Mouse (Mus musculus) bone marrow macrophage, adult 2 months (primary cell): ENCODE measurements around the gene Slc25a44. TPM values are rescaled to one million over a fixed set of nuclear protein-coding genes. Genes with fewer than 3 reads are reported as not detected.

Experiments used
- H3K27ac ChIP-seq: 2 replicates; pipeline ENCODE4 v1.5.1; 2012; ENCODE audit warnings: low read depth, low read length; ENCODE audit not compliant: insufficient read depth
- H3K4me1 ChIP-seq: 2 replicates; pipeline ENCODE4 v1.6.1; 2012; ENCODE audit warnings: low read length; ENCODE audit not compliant: control insufficient read depth, insufficient read depth
- H3K4me3 ChIP-seq: 2 replicates; pipeline ENCODE4 v1.5.1; 2012; ENCODE audit warnings: mild to moderate bottlenecking, low read length, moderate library complexity; ENCODE audit not compliant: insufficient read depth
- CTCF ChIP-seq: IDR thresholded peaks from 2 replicates; pipeline ENCODE4 v1.5.1; 2012; ENCODE audit warnings: low read depth, mild to moderate bottlenecking, low read length, moderate library complexity
- POLR2A ChIP-seq: IDR thresholded peaks from 2 replicates; pipeline ENCODE4 v1.6.1; 2012; ENCODE audit warnings: mild to moderate bottlenecking, low read depth, low read length, borderline replicate concordance
- polyA plus RNA-seq: library from polyadenylated mRNA; stranded (reverse); fragments of >200 nt; gene quantifications from 2 replicates; pipeline ENCODE4 v1.2.4, GENCODE M21; 2012; ENCODE audit not compliant: missing spikeins, insufficient read depth, insufficient read length

Gene Slc25a44
- 14.0 and 17.5 TPM in 2 replicates for polyA plus RNA-seq

DNA sequence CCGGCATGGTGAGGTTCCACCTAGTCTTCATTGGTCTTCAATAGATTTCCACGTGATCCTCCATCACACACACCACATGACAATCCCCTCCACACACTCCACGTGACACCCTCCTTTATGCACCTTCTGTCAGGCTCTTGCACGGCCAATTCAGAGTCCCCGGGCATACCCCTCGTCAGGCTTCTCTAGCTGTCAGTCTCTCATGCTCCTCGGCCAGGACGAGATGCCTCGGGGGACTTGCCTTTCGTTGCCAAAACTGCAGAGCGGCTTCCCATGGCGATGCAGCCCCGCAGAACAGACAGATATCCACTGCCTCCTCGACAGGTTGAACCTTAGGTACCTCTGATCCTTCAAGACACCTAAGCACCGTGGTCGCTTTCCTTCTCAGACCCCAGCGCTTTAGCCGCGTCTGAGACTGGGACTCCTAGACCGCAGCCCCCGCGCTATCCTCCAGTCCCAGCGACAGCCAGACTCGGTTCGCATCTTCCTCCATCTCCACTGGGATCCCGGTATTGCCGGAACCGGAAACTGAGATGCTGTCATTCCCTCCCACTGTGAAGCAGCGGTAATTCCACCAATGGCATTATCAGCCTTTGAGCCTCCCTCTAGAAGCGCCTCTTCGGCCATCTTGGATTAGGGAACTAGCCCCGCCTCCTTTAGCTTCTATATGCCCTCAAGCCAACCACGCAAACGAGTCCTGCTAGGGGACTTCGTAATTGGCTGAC, at the start of gene Slc25a44:
Slc25a44 (minus strand) TSS at position 535 of the 725 bp plus-strand sequence.
- peaks cover 24% of the 10 kb centered on the region for H3K4me1 ChIP-seq
- peak within 1 kb of the TSS; percentile 57 for H3K27ac ChIP-seq
- TF ChIP-seq POLR2A (no peak), CTCF (no peak)
- peak within 1 kb of the TSS; percentile 76 for H3K4me3 ChIP-seq

DNA sequence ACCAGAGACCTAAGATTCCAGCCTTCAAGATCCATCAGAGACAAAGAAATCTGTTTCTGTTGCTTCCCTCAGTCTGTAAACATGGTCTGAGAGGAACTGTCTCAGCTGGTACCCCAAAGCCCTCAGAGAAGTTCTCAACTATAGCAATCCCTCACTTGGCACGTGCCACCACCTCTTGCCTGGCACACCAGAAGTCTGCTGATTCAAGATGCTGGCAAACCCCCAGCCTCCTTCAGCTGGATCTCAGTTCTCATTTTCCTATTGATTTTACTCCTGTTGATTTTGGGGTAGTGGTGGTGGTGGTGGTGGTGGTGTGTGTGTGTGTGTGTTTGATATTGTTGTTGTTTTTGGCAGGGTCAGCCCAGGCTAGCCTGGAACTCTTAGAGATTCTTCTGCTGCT, 48.6 kb upstream of the Slc25a44 start:
- H3K4me1 ChIP-seq = 0 out of 2 replicates have a peak, but pooled peaks cover 2% of the 10 kb centered on the region
- H3K4me3 ChIP-seq = no peak overlapping the region
- no peak overlapping the region for H3K27ac ChIP-seq
- TF ChIP-seq CTCF (no peak), POLR2A (no peak)

GRCm38 (mm10) chr3:88473020-88473419, 48.1 kb upstream of the Slc25a44 start:
- no peak overlapping the region for H3K4me3 ChIP-seq
- H3K27ac ChIP-seq = no peak overlapping the region
- TF ChIP-seq POLR2A (no peak), CTCF (no peak)
- 0 out of 2 replicates have a peak, but pooled peaks cover 2% of the 10 kb centered on the region for H3K4me1 ChIP-seq

- Histone ChIP-seq H3K27ac (no peak overlapping the region), H3K4me3 (no peak overlapping the region), H3K4me1 (peaks cover 3% of the 10 kb centered on the region)
- no peak for TF ChIP-seq POLR2A
- no peak for TF ChIP-seq CTCF
Measured at GRCm38 (mm10) chr3:88470943-88471479, 46.1 kb upstream of the Slc25a44 start.

DNA sequence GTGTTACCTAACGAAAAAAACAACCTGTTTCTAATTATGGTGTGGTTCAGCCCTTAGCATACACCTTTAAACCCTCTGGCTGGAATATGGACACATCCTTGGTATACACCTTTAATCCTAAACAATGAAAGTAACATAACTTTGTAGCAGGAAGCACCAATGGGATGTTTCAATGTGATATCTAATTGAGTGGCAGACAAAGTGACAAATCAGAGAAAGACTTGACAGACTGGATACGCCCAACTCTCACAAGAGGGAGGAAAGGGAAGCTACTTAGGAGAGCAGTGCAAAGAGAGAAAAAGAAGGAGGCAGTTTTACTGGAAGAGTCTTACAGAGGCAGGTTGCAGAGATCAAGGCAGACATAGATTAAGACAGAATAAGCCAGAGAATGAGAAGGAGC, 44.5 kb upstream of the Slc25a44 start:
- Histone ChIP-seq H3K27ac (no peak overlapping the region), H3K4me3 (no peak overlapping the region), H3K4me1 (peaks cover 16% of the 10 kb centered on the region)
- no peak for TF ChIP-seq CTCF
- no peak for TF ChIP-seq POLR2A

GRCm38 (mm10) chr3:88467116-88467824, 42.3 kb upstream of the Slc25a44 start:
- TF ChIP-seq POLR2A (no peak), CTCF (peak; percentile 87)
- H3K27ac ChIP-seq = no peak overlapping the region
- H3K4me3 ChIP-seq = no peak overlapping the region
- peaks cover 24% of the 10 kb centered on the region for H3K4me1 ChIP-seq

DNA sequence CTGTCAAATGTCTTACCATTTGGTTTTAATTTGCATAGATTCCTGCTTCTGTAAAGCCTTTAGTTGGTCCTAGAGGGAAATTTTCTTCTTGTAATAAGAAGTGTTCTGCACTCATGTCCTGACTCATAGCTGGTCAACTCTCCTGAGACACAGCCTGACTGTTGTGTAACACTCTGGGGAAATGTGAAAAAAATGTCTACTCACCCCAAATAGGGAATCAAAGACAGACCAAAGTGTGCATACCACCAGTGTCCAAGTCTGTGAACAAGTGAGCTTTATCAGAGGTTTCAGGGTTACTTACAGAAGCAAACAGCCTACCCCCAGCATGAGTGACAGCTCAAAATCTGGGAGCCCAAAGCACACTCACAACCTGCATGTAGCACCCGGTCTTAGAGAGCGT, 40.2 kb upstream of the Slc25a44 start:
- Histone ChIP-seq H3K4me3 (no peak overlapping the region), H3K4me1 (peaks cover 42% of the 10 kb centered on the region), H3K27ac (peak overlapping the region; percentile 62)
- TF ChIP-seq POLR2A = no peak
- TF ChIP-seq CTCF = no peak

GRCm38 (mm10) chr3:88464425-88464824, 39.5 kb upstream of the Slc25a44 start:
- no peak overlapping the region for H3K4me3 ChIP-seq
- peak overlapping the region; percentile 32 for H3K27ac ChIP-seq
- TF ChIP-seq POLR2A (no peak), CTCF (no peak)
- peaks cover 47% of the 10 kb centered on the region for H3K4me1 ChIP-seq

DNA sequence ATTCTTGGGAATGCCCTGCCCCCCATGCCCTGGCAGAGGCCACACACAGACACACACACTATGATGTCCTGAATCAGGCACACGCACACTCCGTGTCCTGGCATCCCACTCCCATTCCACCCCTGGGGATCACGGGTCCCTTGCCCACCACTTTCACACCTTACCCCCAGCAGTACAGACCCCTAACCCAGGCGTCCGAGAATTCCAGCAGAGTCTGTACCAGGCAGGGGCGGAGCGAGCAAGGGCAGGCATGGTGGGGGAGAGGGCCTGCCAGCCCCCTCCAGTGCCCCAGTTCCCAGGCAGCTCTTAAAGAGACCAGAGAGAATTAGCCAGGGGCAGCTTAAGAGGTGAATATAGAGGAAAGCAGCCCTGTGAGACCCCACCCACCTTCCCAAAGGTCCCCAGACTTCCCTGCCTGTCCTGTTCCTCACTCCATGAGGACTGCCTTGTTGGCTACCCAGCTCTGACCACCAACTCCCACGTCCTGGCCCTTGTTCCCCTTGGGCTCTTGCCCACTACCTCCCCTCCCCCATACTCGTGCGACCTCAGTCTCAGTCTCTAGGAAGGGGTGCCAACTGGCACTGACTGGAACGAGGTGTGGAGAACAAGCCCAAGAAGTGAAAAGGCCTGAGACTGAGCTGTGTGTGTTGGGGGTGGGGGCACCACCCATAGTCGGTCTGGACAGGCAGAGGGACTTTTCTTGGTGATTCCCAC, 36.2 kb upstream of the Slc25a44 start, which contains the start of gene Sema4a:
Sema4a (minus strand) TSS at position 200 of the 714 bp plus-strand sequence.
- no peak for TF ChIP-seq POLR2A
- no peak for TF ChIP-seq CTCF
- Histone ChIP-seq H3K27ac (peak within 1 kb of the TSS; percentile 96), H3K4me1 (peaks cover 71% of the 10 kb centered on the region)

More for the DNA sequence above, 36.2 kb upstream of the Slc25a44 start, which contains the start of gene Sema4a:
- H3K4me3 ChIP-seq = no peak within 1 kb of the TSS
